Mouse (Mus musculus) liver, embryonic 16.5 days (tissue): ENCODE data around the gene Fzd4. TPM values are rescaled to one million over a fixed set of nuclear protein-coding genes. Genes with fewer than 3 reads are reported as not detected.

Experiments
- ATAC-seq: fragments of 200-750 bp; cut with Nextera tagmentation; 2 replicates; pipeline ENCODE4 v1.8.0; 2017; ENCODE audit warnings: low read depth, mild to moderate bottlenecking, moderate number of reproducible peaks, moderate library complexity
- H3K27ac ChIP-seq: fragments of 300-500 bp; sonication (generic); 2 replicates; pipeline ENCODE4 v1.5.1; 2014; ENCODE audit warnings: mild to moderate bottlenecking, low read length
- H3K27me3 ChIP-seq: fragments of 300-500 bp; sonication (generic); 2 replicates; pipeline ENCODE4 v1.6.1; 2014; ENCODE audit warnings: low read depth, low read length, mixed read lengths; ENCODE audit not compliant: control insufficient read depth, insufficient read depth
- H3K36me3 ChIP-seq: fragments of 300-500 bp; sonication (generic); 2 replicates; pipeline ENCODE4 v1.6.1; 2014; ENCODE audit warnings: mild to moderate bottlenecking; ENCODE audit not compliant: control insufficient read depth, insufficient read depth
- H3K4me1 ChIP-seq: fragments of 300-500 bp; sonication (generic); 2 replicates; pipeline ENCODE4 v1.6.1; 2014; ENCODE audit warnings: low read depth, low read length, mixed read lengths; ENCODE audit not compliant: control insufficient read depth
- H3K4me2 ChIP-seq: fragments of 300-500 bp; sonication (generic); 2 replicates; pipeline ENCODE4 v1.6.1; 2014; ENCODE audit warnings: low read depth, low read length, mixed read lengths
- H3K4me3 ChIP-seq: fragments of 300-500 bp; sonication (generic); 2 replicates; pipeline ENCODE4 v1.5.1; 2014; ENCODE audit warnings: low read depth, mild to moderate bottlenecking, low read length
- H3K9ac ChIP-seq: fragments of 300-500 bp; sonication (generic); 2 replicates; pipeline ENCODE4 v1.6.1; 2014; ENCODE audit warnings: low read depth, low read length
- H3K9me3 ChIP-seq: fragments of 300-500 bp; sonication (generic); replicated peaks from 2 replicates; pipeline ENCODE4 v1.6.1; 2016; ENCODE audit warnings: low read length; ENCODE audit not compliant: control insufficient read depth
- WGBS: fragments of 180-500 bp; shearing (Covaris S2); extraction: QIAGEN DNeasy Blood & Tissue Kit; methylation state at CpG from one replicate; pipeline ENCODE4 v1.1.7; 2014; ENCODE audit not compliant: insufficient replicate concordance; 5-methylcytosine and 5-hydroxymethylcytosine counted together
- polyA plus RNA-seq: library from polyadenylated mRNA; unstranded; fragments of >200 nt; fragmentation: Nextera tagmentation; extraction: Ambion mirVana; gene quantifications from 2 replicates; pipeline ENCODE4 v1.2.1, GENCODE M21; 2015

Gene Fzd4
- polyA plus RNA-seq, 1 experiment from 2014 or later = 2.6 TPM

- Histone ChIP-seq H3K4me1 (no peaks in the 10 kb centered on the region), H3K4me2 (no peak overlapping the region), H3K27me3 (no peaks in the 10 kb centered on the region), H3K36me3 (no peaks in the 10 kb centered on the region), H3K27ac (no peak overlapping the region), H3K9me3 (no peaks in the 10 kb centered on the region), H3K9ac (no peak overlapping the region), H3K4me3 (no peak overlapping the region)
- 57% methylated on average over 4 of the region's 4 CpGs for WGBS
- peak; percentile 30; the same call in 1 of the 2 replicates for ATAC-seq
These were observed 41.0 kb downstream of the Fzd4 start for GRCm38 (mm10) chr7:89445137-89445536.

- H3K4me1 ChIP-seq = no peaks in the 10 kb centered on the region
- H3K4me3 ChIP-seq = no peak overlapping the region
- WGBS = 34% methylated on average over 2 of the region's 2 CpGs
- no peak overlapping the region for H3K4me2 ChIP-seq
- no peak overlapping the region for H3K9ac ChIP-seq
- ATAC-seq = no peak
- no peak overlapping the region for H3K27ac ChIP-seq
- no peaks in the 10 kb centered on the region for H3K36me3 ChIP-seq
- H3K27me3 ChIP-seq = no peaks in the 10 kb centered on the region
- H3K9me3 ChIP-seq = no peaks in the 10 kb centered on the region
These were observed 46.2 kb downstream of the Fzd4 start for GRCm38 (mm10) chr7:89450312-89450711.

GRCm38 (mm10) chr7:89456380-89457076 is 52.4 kb downstream of the Fzd4 start:
- no peak for ATAC-seq
- no peak overlapping the region for H3K4me2 ChIP-seq
- no peak overlapping the region for H3K9ac ChIP-seq
- H3K9me3 ChIP-seq = no peaks in the 10 kb centered on the region
- H3K27me3 ChIP-seq = no peaks in the 10 kb centered on the region
- no peak overlapping the region for H3K27ac ChIP-seq
- no peaks in the 10 kb centered on the region for H3K36me3 ChIP-seq
- WGBS = 44% methylated on average over 7 of the region's 7 CpGs
- no peak overlapping the region for H3K4me3 ChIP-seq
- H3K4me1 ChIP-seq = no peaks in the 10 kb centered on the region

- no peak overlapping the region for H3K4me3 ChIP-seq
- H3K4me1 ChIP-seq = no peaks in the 10 kb centered on the region
- H3K27ac ChIP-seq = no peak overlapping the region
- no peaks in the 10 kb centered on the region for H3K27me3 ChIP-seq
- WGBS = 18% methylated on average over 2 of the region's 2 CpGs
- H3K36me3 ChIP-seq = no peaks in the 10 kb centered on the region
- H3K4me2 ChIP-seq = no peak overlapping the region
- ATAC-seq = no peak
- H3K9me3 ChIP-seq = no peaks in the 10 kb centered on the region
- no peak overlapping the region for H3K9ac ChIP-seq
These were observed 55.5 kb downstream of the Fzd4 start for GRCm38 (mm10) chr7:89459691-89460090.

- Histone ChIP-seq H3K36me3 (no peaks in the 10 kb centered on the region), H3K4me1 (no peaks in the 10 kb centered on the region), H3K27ac (no peak overlapping the region), H3K9me3 (no peaks in the 10 kb centered on the region), H3K9ac (no peak overlapping the region), H3K4me3 (no peak overlapping the region), H3K27me3 (no peaks in the 10 kb centered on the region), H3K4me2 (no peak overlapping the region)
- no peak for ATAC-seq
These were observed 56.8 kb downstream of the Fzd4 start for GRCm38 (mm10) chr7:89460911-89461310.

- WGBS = 74% methylated on average over 3 of the region's 3 CpGs
- Histone ChIP-seq H3K4me2 (no peak overlapping the region), H3K36me3 (no peaks in the 10 kb centered on the region), H3K4me1 (no peaks in the 10 kb centered on the region), H3K9ac (no peak overlapping the region), H3K4me3 (no peak overlapping the region), H3K27ac (no peak overlapping the region), H3K9me3 (no peaks in the 10 kb centered on the region), H3K27me3 (no peaks in the 10 kb centered on the region)
- no peak for ATAC-seq
These were observed 57.2 kb downstream of the Fzd4 start for GRCm38 (mm10) chr7:89461351-89461750.

Other genes starting within 250 kb of the Fzd4 start
- 17.6 and 18.6 TPM in 2 replicates for gene Tmem135, start 133 bp upstream of the Fzd4 start, polyA plus RNA-seq
- gene Prss23, start 122.8 kb downstream of the Fzd4 start, polyA plus RNA-seq = 4.6 and 5.0 TPM in 2 replicates
- gene Me3, start 228.0 kb downstream of the Fzd4 start, polyA plus RNA-seq = 0.18 TPM in 1 of 2 replicates, not detected in the other